Mouse (Mus musculus): Measurements from ENCODE around the gene Vmn2r82.
"Not testable (repeated sequence)": the region's sequence is repeated elsewhere in the genome, so short reads cannot be mapped to it uniquely, and the experiment has no call there.

Vmn2r82 gene

DNA sequence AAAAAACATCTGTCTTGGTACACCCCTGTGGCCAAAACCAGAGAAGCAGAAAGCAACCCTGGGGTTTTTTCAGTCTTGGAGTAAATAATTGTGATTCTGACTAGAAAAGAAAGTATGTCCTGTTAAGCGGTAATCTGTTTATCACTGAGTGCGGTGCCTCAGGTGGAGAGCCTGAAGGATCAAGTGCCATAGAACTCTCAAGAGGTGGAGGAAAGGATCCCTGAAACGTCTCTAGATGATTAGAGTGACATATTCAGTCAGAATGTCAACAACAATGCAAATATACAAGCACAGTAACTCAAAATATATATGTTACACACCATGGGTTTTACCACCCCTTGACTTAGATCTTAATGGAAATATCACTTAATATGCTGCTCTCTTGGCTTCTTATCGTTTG lies at the start of gene Vmn2r82:
Gene Vmn2r82, plus strand, starts transcription at position 301 of the 400 bp plus-strand sequence.
- DNase-seq = not testable (repeated sequence)

DNA sequence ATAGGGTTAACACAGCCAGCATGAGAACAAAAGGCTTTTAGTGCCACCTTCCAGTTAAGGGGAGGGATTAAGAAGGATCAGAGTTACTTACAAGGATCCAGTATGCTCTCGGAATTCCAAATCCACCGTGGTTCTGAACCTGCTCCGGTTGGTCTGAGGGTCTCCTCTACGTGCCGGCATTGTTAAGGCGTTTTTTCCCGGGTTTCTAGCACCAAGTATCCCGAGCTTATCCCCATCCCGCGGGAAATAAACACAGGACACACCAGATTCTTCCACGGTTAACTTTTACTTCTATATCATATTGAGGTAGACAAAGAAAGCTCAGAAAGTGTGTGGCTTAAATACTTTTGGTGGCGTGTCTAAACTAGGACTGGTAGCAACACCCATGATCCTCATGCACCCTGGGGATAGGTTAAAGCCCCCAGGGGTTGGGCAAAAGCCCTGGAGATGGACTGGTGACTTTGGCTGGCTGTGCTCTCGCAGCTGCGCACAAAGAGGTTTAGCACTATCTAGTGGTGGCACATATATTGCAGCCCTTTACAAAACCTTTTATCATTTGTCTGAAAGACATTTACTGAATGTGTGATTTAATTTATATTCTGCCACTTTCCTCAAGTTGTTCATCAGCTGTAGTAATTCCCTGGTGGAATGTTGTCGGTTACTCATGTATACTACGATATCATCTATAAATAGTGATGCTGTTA lies 34.1 kb upstream of the Vmn2r82 start:
- not testable (repeated sequence) for DNase-seq

DNA sequence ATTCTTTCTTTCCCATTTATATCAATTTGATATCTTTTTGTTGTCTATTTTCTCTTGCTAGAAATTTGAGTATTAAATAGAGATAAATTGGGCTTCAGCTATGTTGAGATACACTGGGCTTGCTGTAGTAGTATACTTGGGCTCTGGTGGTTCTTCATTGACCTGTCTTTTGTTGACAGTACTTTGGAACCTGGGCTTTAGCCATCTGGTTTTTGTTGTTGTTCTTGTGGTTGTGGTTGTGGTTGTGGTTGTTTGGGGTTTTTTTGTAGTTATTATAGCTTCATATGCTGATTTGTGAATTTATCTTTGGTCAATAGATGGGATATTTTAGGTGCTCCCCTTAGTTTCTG lies 33.6 kb upstream of the Vmn2r82 start:
- DNase-seq = no peak

DNA sequence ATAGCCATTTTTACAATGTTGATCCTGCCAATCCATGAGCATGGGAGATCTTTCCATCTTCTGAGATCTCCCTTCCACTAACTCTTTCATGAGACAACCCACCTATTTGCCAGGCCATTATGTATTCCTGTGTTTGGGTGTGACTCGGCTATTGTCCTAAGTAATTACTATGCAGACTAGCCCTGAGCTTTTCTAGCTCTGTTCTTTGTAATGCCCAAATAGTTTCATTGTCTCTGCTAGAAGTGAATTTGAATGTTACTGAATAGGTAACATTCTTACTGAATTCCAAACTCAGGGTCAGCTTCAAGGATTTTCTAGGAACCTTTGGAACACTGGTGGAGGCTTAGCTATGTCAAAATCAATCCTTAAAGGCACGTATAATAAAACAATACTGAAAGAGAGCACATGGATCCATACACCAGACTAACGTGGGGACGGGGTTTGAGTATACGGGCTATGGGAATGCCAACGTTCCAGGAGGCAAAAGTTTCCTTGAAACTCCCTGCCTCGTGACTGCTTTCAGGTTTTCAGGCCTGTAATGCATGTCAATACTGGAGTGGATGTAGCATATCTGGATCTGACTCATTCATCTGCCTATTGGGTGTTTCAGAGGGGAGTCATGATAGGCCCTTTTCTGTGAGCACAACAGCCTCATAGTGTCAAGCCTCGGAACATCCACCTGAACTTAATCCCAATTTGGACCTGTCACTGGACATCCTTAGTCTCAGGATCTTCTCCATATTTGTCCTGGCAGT lies 43.8 kb downstream of the Vmn2r82 start:
- DNase-seq = not testable (repeated sequence)

DNA sequence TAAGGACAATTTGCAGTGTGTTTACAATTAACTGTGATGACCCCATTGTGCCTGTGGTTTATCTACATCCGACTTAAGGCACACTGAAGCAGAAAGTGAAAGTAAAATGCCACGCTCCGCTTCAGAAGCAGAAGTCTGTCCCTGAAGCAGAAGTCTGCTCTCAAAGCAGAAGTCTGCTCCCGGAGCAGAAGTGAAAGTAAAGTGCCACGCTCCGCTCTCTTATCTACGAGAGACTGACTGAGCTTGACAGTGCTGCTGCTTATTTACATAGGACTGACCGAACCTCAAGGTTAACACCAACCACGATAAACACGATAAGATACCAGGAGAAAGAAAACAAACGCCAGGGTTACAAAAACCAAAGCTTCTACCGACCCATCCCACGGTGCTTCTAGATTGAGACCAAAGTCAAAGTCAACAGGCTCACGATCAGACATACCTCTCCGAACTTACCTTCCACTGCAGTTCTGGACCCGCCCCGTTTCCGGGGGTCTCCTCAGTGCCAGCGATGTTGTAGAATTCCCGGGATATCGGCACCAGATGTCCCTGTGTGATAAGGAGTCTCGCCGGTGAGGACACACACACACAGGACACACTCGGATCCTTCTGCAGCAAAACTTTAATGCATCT lies 60.9 kb downstream of the Vmn2r82 start:
- no peak for DNase-seq

DNA sequence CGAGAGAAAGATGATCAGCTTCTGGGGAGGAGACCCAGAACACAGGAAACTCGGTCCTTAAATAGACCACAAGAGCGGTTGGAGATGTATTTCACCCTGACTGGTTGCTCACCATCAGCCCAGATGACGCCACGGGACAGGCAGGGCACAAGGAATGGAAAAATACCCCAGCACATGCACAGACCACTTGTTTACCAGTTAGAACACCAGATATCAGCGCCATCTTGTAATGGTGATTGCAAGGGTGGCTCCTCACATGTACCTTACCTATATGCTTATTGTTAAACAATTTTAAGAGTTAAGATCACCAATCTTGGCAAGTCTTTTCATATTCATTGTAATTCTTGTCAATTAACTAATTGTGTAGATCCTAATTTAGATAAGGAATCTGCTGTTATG lies 61.5 kb downstream of the Vmn2r82 start:
- not testable (repeated sequence) for DNase-seq

DNA sequence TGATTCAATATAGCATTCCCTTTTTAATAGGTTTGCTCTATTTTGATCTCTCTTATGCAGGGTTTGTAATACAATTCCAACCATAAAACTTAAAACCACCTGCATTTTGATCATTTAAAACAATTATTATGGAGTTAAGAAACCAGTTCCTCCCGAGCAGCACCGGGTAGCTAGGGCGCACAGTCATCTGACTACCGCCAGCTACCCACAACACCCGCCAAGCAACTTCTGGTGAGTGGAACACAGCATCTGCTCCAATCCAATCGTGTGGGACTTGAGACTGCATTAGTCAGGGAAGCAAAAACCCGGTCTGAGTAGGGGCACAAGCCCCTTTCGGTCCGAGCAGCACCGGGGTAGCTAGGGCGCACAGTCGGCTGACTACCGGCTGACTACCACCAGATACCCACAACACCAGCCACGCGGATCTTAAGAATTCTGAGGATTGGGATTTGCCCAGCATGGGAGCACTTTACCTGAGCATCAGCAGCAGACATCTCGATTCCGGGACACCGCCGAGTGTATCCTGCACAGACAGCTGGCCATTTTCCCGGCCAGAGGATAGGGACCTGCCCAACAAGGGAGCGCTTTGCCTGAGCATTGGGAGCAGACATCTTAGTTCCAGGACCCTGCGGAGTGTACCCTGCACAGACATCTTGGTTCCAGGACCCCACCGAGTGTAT lies 79.0 kb downstream of the Vmn2r82 start:
- not testable (repeated sequence) for DNase-seq
